Mouse (Mus musculus) liver, embryonic 13.5 days (tissue): ENCODE data around the gene Rab37. TPM values are rescaled to one million over a fixed set of nuclear protein-coding genes. Genes with fewer than 3 reads are reported as not detected.
A peak's percentile ranks its signal among the peaks of the same experiment; 100 is the strongest.

Experiments
- ATAC-seq: fragments of 200-750 bp; cut with Nextera tagmentation; 2 replicates; pipeline ENCODE4 v1.8.0; 2017; ENCODE audit warnings: low read depth, mild to moderate bottlenecking, moderate number of reproducible peaks, moderate library complexity
- DNase-seq: peaks from one replicate; pipeline ENCODE4 v3.0.0; 2022
- H3K27ac ChIP-seq: fragments of 300-500 bp; sonication (generic); 2 replicates; pipeline ENCODE4 v1.5.1; 2015; ENCODE audit warnings: moderate library complexity, mild to moderate bottlenecking, inconsistent platforms
- H3K27me3 ChIP-seq: fragments of 300-500 bp; sonication (generic); 2 replicates; pipeline ENCODE4 v1.6.1; 2015; ENCODE audit warnings: mild to moderate bottlenecking, inconsistent platforms
- H3K36me3 ChIP-seq: fragments of 300-500 bp; sonication (generic); 2 replicates; pipeline ENCODE4 v1.6.1; 2015; ENCODE audit warnings: mild to moderate bottlenecking, inconsistent platforms
- H3K4me1 ChIP-seq: fragments of 300-500 bp; sonication (generic); replicated peaks from 2 replicates; pipeline ENCODE4 v1.6.1; 2015; ENCODE audit warnings: inconsistent platforms
- H3K4me2 ChIP-seq: fragments of 300-500 bp; sonication (generic); 2 replicates; pipeline ENCODE4 v1.6.1; 2015; ENCODE audit warnings: inconsistent platforms, mild to moderate bottlenecking, moderate library complexity
- H3K4me3 ChIP-seq: fragments of 300-500 bp; sonication (generic); replicated peaks from 2 replicates; pipeline ENCODE4 v1.5.1; 2015; ENCODE audit warnings: mild to moderate bottlenecking, inconsistent platforms
- H3K9ac ChIP-seq: fragments of 300-500 bp; sonication (generic); 2 replicates; pipeline ENCODE4 v1.6.1; 2015; ENCODE audit warnings: mild to moderate bottlenecking, inconsistent platforms
- H3K9me3 ChIP-seq: fragments of 300-500 bp; sonication (generic); replicated peaks from 2 replicates; pipeline ENCODE4 v1.6.1; 2016; ENCODE audit warnings: inconsistent platforms
- WGBS: fragments of 180-500 bp; shearing (Covaris S2); methylation state at CpG from one replicate; pipeline ENCODE4 v1.1.7; 2015; ENCODE audit not compliant: insufficient replicate concordance; 5-methylcytosine and 5-hydroxymethylcytosine counted together
- polyA plus RNA-seq: library from polyadenylated mRNA; unstranded; fragments of >200 nt; fragmentation: Nextera tagmentation; extraction: Ambion mirVana; gene quantifications from 2 replicates; pipeline ENCODE4 v1.2.1, GENCODE M21; 2015

Rab37 gene
- polyA plus RNA-seq, 1 experiment from 2014 or later, result 3.6 TPM

DNA sequence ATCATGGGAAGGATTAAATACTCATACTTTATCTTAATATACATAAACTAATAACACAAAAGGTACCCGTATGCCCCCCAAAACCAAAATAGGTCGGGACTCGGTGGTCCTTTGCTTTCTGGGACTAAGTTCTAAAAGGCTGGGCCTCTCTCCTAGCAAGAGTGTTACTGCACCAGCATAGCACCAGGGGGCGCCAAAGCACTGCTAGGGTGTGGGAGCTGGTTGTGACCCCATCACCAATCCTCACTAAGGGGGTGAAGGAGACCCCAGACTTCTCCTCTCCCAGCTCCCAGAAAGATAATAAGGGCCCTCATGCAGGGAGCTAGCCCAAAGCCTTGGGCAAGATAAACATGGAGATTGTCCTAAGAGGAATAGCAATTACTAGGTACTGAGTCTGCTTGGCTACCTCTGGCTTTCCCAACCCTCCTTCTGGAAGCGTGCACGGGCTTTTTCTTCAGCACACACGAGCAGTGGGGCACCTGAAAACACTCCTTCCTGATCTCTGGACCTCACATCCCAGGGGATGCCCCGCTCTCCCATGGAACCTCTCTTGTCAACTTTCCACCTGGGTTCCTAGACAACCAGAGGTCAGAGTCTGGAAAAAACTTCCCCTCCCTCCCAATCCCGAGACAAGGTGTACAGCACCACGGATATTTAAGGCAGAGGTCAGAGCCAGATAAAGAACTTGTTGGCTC, 69.8 kb downstream of the Rab37 start:
- H3K36me3 ChIP-seq, result no peaks in the 10 kb centered on the region
- no peak overlapping the region for H3K9ac ChIP-seq
- H3K4me2 ChIP-seq, result no peak overlapping the region
- peaks cover 80% of the 10 kb centered on the region for H3K4me1 ChIP-seq
- 21% methylated on average over 10 of the region's 10 CpGs for WGBS
- DNase-seq, result peak; percentile 65
- no peaks in the 10 kb centered on the region for H3K9me3 ChIP-seq
- H3K4me3 ChIP-seq, result no peak overlapping the region
- H3K27ac ChIP-seq, result peak overlapping the region; percentile 73; the same call in 1 of the 2 replicates
- H3K27me3 ChIP-seq, result peaks cover 21% of the 10 kb centered on the region
- no peak for ATAC-seq

DNA sequence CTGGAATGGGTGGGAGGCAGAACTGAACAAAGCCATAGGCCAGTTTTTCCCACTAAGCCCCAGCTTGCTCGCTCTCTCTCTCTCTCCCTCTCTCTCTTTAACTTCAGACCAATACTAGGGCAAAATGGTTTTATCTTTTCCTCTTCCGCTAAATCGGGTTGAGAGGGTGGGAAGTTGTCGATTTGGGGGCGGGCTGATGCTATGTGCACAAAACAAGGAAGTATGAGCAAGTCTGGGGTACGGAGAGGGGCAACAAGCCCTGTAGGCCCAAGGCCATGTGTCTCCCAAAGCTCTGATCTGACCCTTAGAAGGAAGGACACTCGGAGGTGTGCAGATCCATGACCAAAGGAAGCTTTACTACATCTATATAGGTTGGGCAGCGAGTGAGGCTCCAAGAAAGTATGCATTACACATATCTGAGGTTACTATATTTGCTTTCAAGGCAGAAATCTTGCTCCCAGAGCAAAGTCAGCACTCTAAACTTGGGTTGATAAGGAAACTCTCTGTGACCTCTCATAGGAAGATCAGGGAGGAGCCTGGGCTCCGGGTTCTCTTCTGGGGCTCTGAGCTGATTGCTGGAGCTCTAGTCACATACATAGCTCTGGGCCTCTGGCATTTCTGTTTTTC, 70.5 kb downstream of the Rab37 start:
- Histone ChIP-seq H3K36me3 (no peaks in the 10 kb centered on the region), H3K4me1 (peaks cover 85% of the 10 kb centered on the region), H3K9me3 (no peaks in the 10 kb centered on the region), H3K4me2 (peak overlapping the region; percentile 95; the same call in 1 of the 2 replicates), H3K9ac (0 out of 2 replicates have a peak overlapping the region, but pooled peaks have one; percentile 71), H3K27ac (peak overlapping the region; percentile 73; the same call in 1 of the 2 replicates), H3K27me3 (peaks cover 16% of the 10 kb centered on the region), H3K4me3 (no peak overlapping the region)
- ATAC-seq (no peak), DNase-seq (no peak)
- 17% methylated on average over 9 of the region's 9 CpGs for WGBS

DNA sequence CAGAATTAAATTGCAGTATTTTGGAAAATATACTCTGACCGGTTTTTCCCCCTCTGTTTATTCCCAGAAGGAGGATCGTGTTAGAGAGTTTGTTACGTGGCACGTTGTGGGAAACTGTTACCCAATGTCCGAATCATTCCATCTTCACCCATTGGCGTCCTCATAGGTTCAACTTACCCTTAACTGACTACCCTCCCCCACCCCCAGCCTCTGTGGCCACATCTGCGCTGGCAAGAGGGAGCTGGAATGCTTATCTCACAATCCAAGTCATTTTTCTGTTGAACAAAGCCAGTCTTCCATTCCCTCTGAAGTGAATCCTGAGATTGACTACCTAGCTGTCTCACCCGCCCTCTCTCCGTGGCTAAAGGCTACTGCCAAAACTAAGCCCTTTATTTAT, 71.0 kb downstream of the Rab37 start:
- H3K27me3 ChIP-seq, result peaks cover 14% of the 10 kb centered on the region
- H3K4me1 ChIP-seq, result peaks cover 89% of the 10 kb centered on the region
- H3K36me3 ChIP-seq, result no peaks in the 10 kb centered on the region
- H3K4me3 ChIP-seq, result peak overlapping the region; percentile 83
- ATAC-seq, result no peak
- peak overlapping the region; percentile 95 for H3K4me2 ChIP-seq
- H3K9ac ChIP-seq, result peak overlapping the region; percentile 71
- DNase-seq, result no peak
- 23% methylated on average over 9 of the region's 9 CpGs for WGBS
- peak overlapping the region; percentile 73 for H3K27ac ChIP-seq
- no peaks in the 10 kb centered on the region for H3K9me3 ChIP-seq

DNA sequence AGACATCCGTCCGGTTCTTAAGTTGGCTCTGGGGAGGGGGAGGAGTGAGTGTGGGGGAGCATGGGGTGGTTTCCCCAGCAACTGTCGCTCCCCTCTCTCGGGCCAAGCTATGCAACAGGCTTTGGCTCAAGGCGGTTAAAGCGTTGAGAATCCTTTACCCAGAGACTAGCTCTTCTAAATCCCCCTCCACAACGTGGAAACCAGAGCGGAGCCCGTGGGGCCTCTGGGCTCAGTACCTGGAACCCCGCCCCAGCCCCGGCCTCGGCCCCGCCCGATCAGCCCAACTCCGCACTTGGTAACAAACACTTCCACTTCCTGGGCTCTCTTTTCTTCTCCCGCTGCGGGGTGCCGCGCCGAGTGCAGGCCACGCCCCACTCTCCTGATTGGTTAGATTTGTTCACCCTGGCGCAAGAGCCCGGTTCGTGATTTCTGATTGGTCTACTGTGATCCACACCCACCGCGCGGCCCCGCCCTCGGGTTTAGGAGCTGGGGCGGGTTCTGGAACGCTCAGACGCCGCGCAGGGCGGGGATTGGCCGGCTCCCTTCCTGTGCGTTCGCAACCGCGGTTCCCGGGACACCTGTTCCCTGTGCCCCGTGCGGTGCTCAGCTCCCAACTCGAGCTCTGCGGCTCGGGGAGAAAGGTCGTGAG, 71.7 kb downstream of the Rab37 start, which contains the start of gene Slc9a3r1:
Gene Slc9a3r1, plus strand, starts transcription at position 510 of the 649 bp plus-strand sequence.
- H3K4me1 ChIP-seq, result peaks cover 89% of the 10 kb centered on the region
- H3K27me3 ChIP-seq, result peaks cover 14% of the 10 kb centered on the region
- no peaks in the 10 kb centered on the region for H3K36me3 ChIP-seq
- H3K4me3 ChIP-seq, result peak within 1 kb of the TSS; percentile 83
- under 1% methylated on average over 47 of the region's 47 CpGs for WGBS
- H3K9ac ChIP-seq, result peak within 1 kb of the TSS; percentile 83
- ATAC-seq (peak; percentile 94), DNase-seq (peak; percentile 99)
- no peaks in the 10 kb centered on the region for H3K9me3 ChIP-seq
- peak within 1 kb of the TSS; percentile 73 for H3K27ac ChIP-seq
- peak within 1 kb of the TSS; percentile 95 for H3K4me2 ChIP-seq

DNA sequence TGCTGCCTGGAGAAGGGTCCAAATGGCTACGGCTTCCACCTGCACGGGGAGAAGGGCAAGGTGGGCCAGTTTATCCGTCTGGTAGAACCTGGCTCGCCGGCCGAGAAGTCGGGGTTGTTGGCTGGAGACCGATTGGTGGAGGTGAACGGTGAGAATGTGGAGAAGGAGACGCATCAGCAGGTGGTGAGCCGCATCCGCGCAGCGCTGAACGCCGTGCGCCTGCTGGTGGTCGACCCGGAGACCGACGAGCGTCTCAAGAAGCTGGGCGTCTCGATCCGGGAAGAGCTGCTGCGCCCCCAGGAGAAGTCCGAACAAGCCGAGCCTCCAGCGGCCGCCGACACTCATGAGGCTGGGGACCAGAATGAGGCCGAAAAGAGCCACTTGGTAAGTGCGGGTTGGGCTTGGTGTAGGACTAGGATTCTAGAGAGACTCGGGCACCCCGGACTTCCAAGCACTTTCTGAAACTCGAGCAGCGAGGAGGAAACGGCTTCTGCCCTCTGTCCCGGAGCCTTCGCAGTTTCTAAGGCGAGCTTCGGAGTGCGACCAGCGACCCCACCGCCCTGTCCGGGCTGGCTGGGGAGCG, 72.4 kb downstream of the Rab37 start:
- Histone ChIP-seq H3K9ac (peak overlapping the region; percentile 83), H3K4me2 (peak overlapping the region; percentile 95), H3K27me3 (peaks cover 14% of the 10 kb centered on the region), H3K4me3 (peak overlapping the region; percentile 83), H3K9me3 (no peaks in the 10 kb centered on the region), H3K4me1 (peaks cover 85% of the 10 kb centered on the region), H3K27ac (peak overlapping the region; percentile 68), H3K36me3 (no peaks in the 10 kb centered on the region)
- WGBS, result under 1% methylated on average over 47 of the region's 47 CpGs
- DNase-seq, result no peak
- peak; percentile 3; the same call in 1 of the 2 replicates for ATAC-seq

DNA sequence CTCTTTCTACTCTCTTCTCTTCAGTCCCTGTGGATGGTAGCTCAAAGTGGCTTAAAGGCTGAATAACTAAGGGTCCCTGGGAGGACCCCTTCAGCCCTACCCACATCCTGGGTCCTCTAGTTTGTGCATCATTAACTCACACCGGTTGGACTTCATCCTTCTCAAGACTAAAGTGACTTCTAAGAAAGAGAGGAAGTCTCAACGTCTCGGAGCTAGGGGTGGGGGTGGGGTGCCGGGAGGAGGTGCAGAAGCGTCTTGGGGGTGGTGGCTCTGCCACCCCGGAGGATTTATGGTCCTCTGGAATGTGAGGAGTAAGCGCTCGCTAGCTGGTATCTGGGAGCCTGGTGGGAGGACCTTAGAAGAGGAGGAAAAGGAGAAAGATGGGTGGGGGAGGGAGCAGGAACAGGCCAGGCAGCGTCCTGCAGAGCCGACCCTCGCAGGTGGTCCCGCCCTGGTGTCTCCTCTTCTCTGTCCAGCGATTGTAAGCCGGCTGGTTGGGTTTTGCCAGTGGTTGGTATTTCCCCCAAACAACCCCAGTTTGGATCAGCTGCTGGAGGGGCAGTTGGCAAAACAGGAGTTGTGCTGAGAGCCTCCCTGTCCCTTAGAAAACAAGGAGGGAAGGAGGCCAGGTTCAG, 73.2 kb downstream of the Rab37 start:
- peaks cover 78% of the 10 kb centered on the region for H3K4me1 ChIP-seq
- no peak for DNase-seq
- no peak for ATAC-seq
- H3K4me3 ChIP-seq, result peak overlapping the region; percentile 83
- peaks cover 14% of the 10 kb centered on the region for H3K27me3 ChIP-seq
- no peaks in the 10 kb centered on the region for H3K9me3 ChIP-seq
- H3K4me2 ChIP-seq, result peak overlapping the region; percentile 95
- H3K36me3 ChIP-seq, result no peaks in the 10 kb centered on the region
- peak overlapping the region; percentile 50 for H3K27ac ChIP-seq
- under 1% methylated on average over 14 of the region's 14 CpGs for WGBS
- H3K9ac ChIP-seq, result peak overlapping the region; percentile 83

DNA sequence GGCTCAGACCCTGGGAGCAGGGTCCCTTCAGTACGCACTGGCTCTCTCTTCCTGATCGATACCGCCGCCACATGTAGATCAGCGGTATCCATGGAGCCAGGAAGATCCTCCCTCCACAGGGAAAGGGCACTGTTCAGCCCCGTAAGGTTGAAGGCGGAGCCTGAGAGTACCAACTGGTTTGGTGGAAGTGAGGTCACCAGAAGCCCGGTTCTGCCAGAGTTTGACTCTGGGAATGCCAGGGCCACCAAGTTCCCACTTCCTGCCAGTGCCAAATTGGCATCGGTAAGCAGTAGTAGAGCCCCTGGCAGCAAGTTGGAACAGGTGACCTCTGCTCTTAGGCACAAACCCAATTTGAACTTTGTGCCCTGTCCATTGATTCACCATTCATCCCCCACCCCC, 73.7 kb downstream of the Rab37 start:
- Histone ChIP-seq H3K4me3 (peak overlapping the region; percentile 83), H3K27ac (peak overlapping the region; percentile 50), H3K36me3 (no peaks in the 10 kb centered on the region), H3K9ac (peak overlapping the region; percentile 83), H3K4me2 (peak overlapping the region; percentile 95), H3K27me3 (peaks cover 14% of the 10 kb centered on the region), H3K4me1 (peaks cover 73% of the 10 kb centered on the region), H3K9me3 (no peaks in the 10 kb centered on the region)
- ATAC-seq, result no peak
- DNase-seq, result no peak
- 16% methylated on average over 9 of the region's 9 CpGs for WGBS

DNA sequence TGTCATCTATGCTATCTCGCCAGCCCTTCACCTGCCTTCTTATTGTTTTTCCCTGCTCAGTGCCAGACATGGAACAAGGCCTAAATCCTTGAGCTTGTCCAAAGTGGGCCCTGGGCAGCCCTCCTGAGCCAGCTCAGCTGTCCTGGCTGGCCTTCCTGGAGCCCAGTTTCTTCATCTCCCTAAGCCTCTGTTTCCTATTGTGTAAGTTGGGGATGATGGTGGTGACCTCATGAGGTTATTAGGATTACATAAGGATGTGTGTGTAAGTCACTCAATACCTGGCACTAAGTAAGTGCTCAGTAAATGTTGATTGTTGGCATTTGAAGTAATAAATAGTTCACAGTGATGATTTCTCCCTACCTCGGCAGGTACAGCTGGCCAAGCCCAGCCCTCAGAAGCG, 75.5 kb downstream of the Rab37 start:
- Histone ChIP-seq H3K4me3 (no peak overlapping the region), H3K9ac (no peak overlapping the region), H3K4me1 (peaks cover 68% of the 10 kb centered on the region), H3K27ac (no peak overlapping the region), H3K9me3 (no peaks in the 10 kb centered on the region), H3K27me3 (peaks cover 14% of the 10 kb centered on the region), H3K4me2 (0 out of 2 replicates have a peak overlapping the region, but pooled peaks have one; percentile 95), H3K36me3 (peaks cover 4% of the 10 kb centered on the region; the same call in 1 of the 2 replicates)
- DNase-seq (no peak), ATAC-seq (no peak)
- WGBS, result 62% methylated on average over 3 of the region's 3 CpGs

DNA sequence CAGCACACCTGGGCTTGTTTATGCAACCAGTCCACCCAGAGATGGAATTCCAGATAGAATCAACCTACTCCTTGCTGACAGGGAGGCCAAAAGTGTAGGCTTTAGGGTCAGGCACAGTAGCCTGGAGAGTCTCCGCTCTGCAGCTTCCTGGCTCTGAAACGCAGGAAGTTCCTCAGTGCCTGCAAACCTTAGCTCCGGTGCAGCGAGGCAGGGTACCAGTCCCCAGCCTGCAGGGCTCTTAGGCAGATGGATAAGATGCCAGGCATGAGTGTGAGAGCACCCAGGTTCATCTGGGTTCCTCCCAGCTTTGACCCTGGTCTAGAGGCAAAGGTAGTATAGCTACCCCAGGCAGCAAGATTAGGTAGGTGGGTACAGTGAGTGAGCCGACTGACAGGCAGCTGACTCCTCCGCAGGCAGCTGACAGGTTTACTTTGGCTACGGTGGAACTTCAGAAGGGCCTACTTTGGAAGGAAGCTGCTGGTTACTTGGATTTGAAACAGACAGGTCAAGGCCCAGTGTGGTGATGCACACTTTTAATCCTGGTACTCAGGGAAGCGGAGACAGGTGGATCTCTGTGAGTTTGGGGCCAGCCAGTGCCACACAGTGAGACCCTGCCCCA, 76.5 kb downstream of the Rab37 start:
- ATAC-seq, result no peak
- Histone ChIP-seq H3K36me3 (peaks cover 4% of the 10 kb centered on the region; the same call in 1 of the 2 replicates), H3K27me3 (peaks cover 14% of the 10 kb centered on the region), H3K4me2 (no peak overlapping the region), H3K9ac (no peak overlapping the region), H3K9me3 (no peaks in the 10 kb centered on the region), H3K4me3 (no peak overlapping the region), H3K4me1 (peaks cover 68% of the 10 kb centered on the region), H3K27ac (0 out of 2 replicates have a peak overlapping the region, but pooled peaks have one; percentile 5)
- DNase-seq, result no peak
- 69% methylated on average over 8 of the region's 8 CpGs for WGBS

DNA sequence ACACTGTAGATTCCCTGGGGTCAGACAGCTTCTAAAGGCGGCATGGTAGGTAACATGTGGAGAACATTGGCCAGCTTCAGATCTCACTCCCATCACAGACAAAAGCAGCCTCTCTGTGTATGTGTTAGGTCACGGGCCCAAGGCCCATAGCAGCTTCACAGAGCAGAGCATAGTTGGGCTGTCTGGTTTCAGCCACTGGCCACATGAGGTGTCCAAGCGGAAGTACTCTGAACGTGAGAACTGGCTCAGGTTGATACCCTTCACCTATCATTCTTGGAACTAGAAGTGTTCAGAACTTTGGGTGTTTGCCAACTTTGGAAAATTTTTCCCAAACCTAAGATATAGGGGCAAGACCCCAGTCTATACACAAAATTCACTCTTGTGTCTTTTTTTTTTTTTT, 78.2 kb downstream of the Rab37 start:
- no peak overlapping the region for H3K4me3 ChIP-seq
- WGBS, result 78% methylated on average over 4 of the region's 4 CpGs
- H3K4me2 ChIP-seq, result no peak overlapping the region
- no peaks in the 10 kb centered on the region for H3K9me3 ChIP-seq
- H3K36me3 ChIP-seq, result peaks cover 4% of the 10 kb centered on the region; the same call in 1 of the 2 replicates
- ATAC-seq (no peak), DNase-seq (no peak)
- no peak overlapping the region for H3K9ac ChIP-seq
- H3K4me1 ChIP-seq, result peaks cover 71% of the 10 kb centered on the region
- no peak overlapping the region for H3K27ac ChIP-seq
- peaks cover 7% of the 10 kb centered on the region for H3K27me3 ChIP-seq
